ENCODE assay signal across 8 mouse cellular contexts in genomic region chr12:14069049-14069448, GRCm38 (mm10).
A peak's percentile ranks its signal among the peaks of the same experiment; 100 is the strongest.
DNase-seq lines count a peak whose midpoint lies in the region; ATAC-seq and TF ChIP-seq lines count a peak whose summit lies in the region.
"Had no signal": no experiment of that assay in that cellular context is flagged by ENCODE, and none has a peak within 500 bp of the region (broad histone marks: within the 10 kb centered on the region; RNA-seq: fewer than 3 reads in every experiment).

No protein-coding gene starts in this region.

- H3K9ac ChIP-seq in forebrain, postnatal 0 days = no peak overlapping the region
- H3K9ac ChIP-seq: hindbrain, embryonic 15.5 days had no signal

- no peaks in the 10 kb centered on the region for H3K4me1 ChIP-seq in forebrain, postnatal 0 days (ENCODE audit: insufficient read depth)
- H3K4me1 ChIP-seq: hindbrain, embryonic 15.5 days had no signal

- H3K36me3 ChIP-seq in forebrain, postnatal 0 days (ENCODE audit: insufficient read depth) = no peaks in the 10 kb centered on the region
- H3K36me3 ChIP-seq: hindbrain, embryonic 15.5 days had no signal

- 54% methylated on average over 4 of the region's 4 CpGs for WGBS in forebrain, postnatal 0 days

- H3K27me3 ChIP-seq in forebrain, postnatal 0 days (ENCODE audit: insufficient read depth, low read length) = no peaks in the 10 kb centered on the region
- H3K27me3 ChIP-seq: hindbrain, embryonic 15.5 days had no signal

- H3K4me3 ChIP-seq in forebrain, postnatal 0 days (ENCODE audit: low read depth, low read length) = no peak overlapping the region
- H3K4me3 ChIP-seq: hindbrain, embryonic 15.5 days had no signal

- DNase-seq in testis, postnatal 14 days (ENCODE audit: low spot score) = peak; percentile 3
- no peak for DNase-seq in testis, postnatal 10 days (ENCODE audit: low spot score)
- peak; percentile 51 for DNase-seq in forebrain, postnatal 0 days
- DNase-seq in layer of hippocampus, adult 9-11 months = peak; percentile 40
- DNase-seq in skeletal muscle tissue, adult 2 months (ENCODE audit: low read depth, low spot score) = peak; percentile 9
- DNase-seq in thymus, postnatal 4 days = no peak
- no peak for DNase-seq in kidney, adult 11 months

- peak; percentile 54 for ATAC-seq in forebrain, postnatal 0 days

- no peak overlapping the region for H3K4me2 ChIP-seq in forebrain, postnatal 0 days (ENCODE audit: low read depth)
- H3K4me2 ChIP-seq: hindbrain, embryonic 15.5 days had no signal

- no peaks in the 10 kb centered on the region for H3K9me3 ChIP-seq in forebrain, postnatal 0 days (ENCODE audit: low read length)
- H3K9me3 ChIP-seq: hindbrain, embryonic 15.5 days had no signal

- H3K27ac ChIP-seq in forebrain, postnatal 0 days (ENCODE audit: low read depth, low read length) = no peak overlapping the region
- H3K27ac ChIP-seq: hindbrain, embryonic 15.5 days had no signal

- no peak for TF ChIP-seq CTCF in forebrain, postnatal 0 days (IDR thresholded peaks at IDR 0.05; ENCODE audit: low read depth)

Comparison
In these comparisons a context has a peak if more than half of its experiments do, and no peak if none do; other contexts are left out.
1. DNase-seq: peak in testis, postnatal 14 days (single experiment), forebrain, postnatal 0 days (single experiment), layer of hippocampus, adult 9-11 months (single experiment) and skeletal muscle tissue, adult 2 months (single experiment); none in testis, postnatal 10 days (single experiment), thymus, postnatal 4 days (single experiment) and kidney, adult 11 months (single experiment).